Mouse (Mus musculus): ENCODE data around the gene Mtch1. TPM values are rescaled to one million over a fixed set of nuclear protein-coding genes. Genes with fewer than 3 reads are reported as not detected.

The Mtch1 gene
- polyA plus RNA-seq, 1 experiment = 464 TPM

GRCm38 (mm10) chr17:29337979-29338823 lies 9.5 kb downstream of the Mtch1 start:
- H3ac ChIP-seq (ENCODE audit: control insufficient read depth, insufficient read length, low read depth) = no peak overlapping the region
- H3K36me3 ChIP-seq (ENCODE audit: control insufficient read depth, insufficient read depth) = peaks cover 54% of the 10 kb centered on the region
- H3K79me2 ChIP-seq (ENCODE audit: control insufficient read depth, insufficient read depth) = peaks cover 11% of the 10 kb centered on the region
- TF ChIP-seq FOSL1 (IDR thresholded peaks at IDR 0.05; ENCODE audit: insufficient read depth, low read length, poor library complexity, severe bottlenecking) (no peak), MYOD1 (IDR thresholded peaks at IDR 0.05; ENCODE audit: control insufficient read depth, insufficient read length, low read depth) (no peak), MAX (IDR thresholded peaks at IDR 0.05) (no peak), USF1 (IDR thresholded peaks at IDR 0.05; ENCODE audit: low read depth) (no peak), CTCF (IDR thresholded peaks at IDR 0.05; ENCODE audit: control insufficient read depth, insufficient read depth, insufficient read length) (no peak), CEBPB (IDR thresholded peaks at IDR 0.05; ENCODE audit: low read depth) (no peak), MYOG (IDR thresholded peaks at IDR 0.05; ENCODE audit: control insufficient read depth, extremely low read depth, insufficient read length) (no peak)
- no peaks in the 10 kb centered on the region for H3K27me3 ChIP-seq (ENCODE audit: control insufficient read depth, insufficient read depth, insufficient read length)
- H3K4me3 ChIP-seq (ENCODE audit: insufficient read depth, poor library complexity, severe bottlenecking) = no peak overlapping the region
- H3K79me3 ChIP-seq (ENCODE audit: low read depth) = no peaks in the 10 kb centered on the region

GRCm38 (mm10) chr17:29336266-29336990 lies 11.3 kb downstream of the Mtch1 start:
- H3K36me3 ChIP-seq (ENCODE audit: control insufficient read depth, insufficient read depth) = peaks cover 61% of the 10 kb centered on the region
- no peak for TF ChIP-seq MYOD1 (IDR thresholded peaks at IDR 0.05; ENCODE audit: control insufficient read depth, insufficient read length, low read depth)
- H3K27me3 ChIP-seq (ENCODE audit: control insufficient read depth, insufficient read depth, insufficient read length) = no peaks in the 10 kb centered on the region
- H3K79me3 ChIP-seq (ENCODE audit: low read depth) = no peaks in the 10 kb centered on the region
- H3K79me2 ChIP-seq (ENCODE audit: control insufficient read depth, insufficient read depth) = no peaks in the 10 kb centered on the region
- H3K4me3 ChIP-seq (ENCODE audit: insufficient read depth, poor library complexity, severe bottlenecking) = no peak overlapping the region
- no peak overlapping the region for H3ac ChIP-seq (ENCODE audit: control insufficient read depth, insufficient read length, low read depth)

- Histone ChIP-seq H3K79me2 (ENCODE audit: control insufficient read depth, insufficient read depth) (no peaks in the 10 kb centered on the region), H3K36me3 (ENCODE audit: control insufficient read depth, insufficient read depth) (peaks cover 46% of the 10 kb centered on the region), H3K27me3 (ENCODE audit: control insufficient read depth, insufficient read depth, insufficient read length) (no peaks in the 10 kb centered on the region), H3K4me3 (ENCODE audit: insufficient read depth, poor library complexity, severe bottlenecking) (no peak overlapping the region), H3K79me3 (ENCODE audit: low read depth) (no peaks in the 10 kb centered on the region), H3ac (ENCODE audit: control insufficient read depth, insufficient read length, low read depth) (no peak overlapping the region)
- TF ChIP-seq CTCF (IDR thresholded peaks at IDR 0.05; ENCODE audit: control insufficient read depth, insufficient read depth, insufficient read length) (no peak), USF1 (IDR thresholded peaks at IDR 0.05; ENCODE audit: low read depth) (no peak), CEBPB (IDR thresholded peaks at IDR 0.05; ENCODE audit: low read depth) (no peak), MYOG (IDR thresholded peaks at IDR 0.05; ENCODE audit: control insufficient read depth, extremely low read depth, insufficient read length) (no peak), MAX (IDR thresholded peaks at IDR 0.05) (no peak), MYOD1 (IDR thresholded peaks at IDR 0.05; ENCODE audit: control insufficient read depth, insufficient read length, low read depth) (no peak), FOSL1 (IDR thresholded peaks at IDR 0.05; ENCODE audit: insufficient read depth, low read length, poor library complexity, severe bottlenecking) (no peak)
These were observed 15.5 kb downstream of the Mtch1 start for GRCm38 (mm10) chr17:29332186-29332685.

DNA sequence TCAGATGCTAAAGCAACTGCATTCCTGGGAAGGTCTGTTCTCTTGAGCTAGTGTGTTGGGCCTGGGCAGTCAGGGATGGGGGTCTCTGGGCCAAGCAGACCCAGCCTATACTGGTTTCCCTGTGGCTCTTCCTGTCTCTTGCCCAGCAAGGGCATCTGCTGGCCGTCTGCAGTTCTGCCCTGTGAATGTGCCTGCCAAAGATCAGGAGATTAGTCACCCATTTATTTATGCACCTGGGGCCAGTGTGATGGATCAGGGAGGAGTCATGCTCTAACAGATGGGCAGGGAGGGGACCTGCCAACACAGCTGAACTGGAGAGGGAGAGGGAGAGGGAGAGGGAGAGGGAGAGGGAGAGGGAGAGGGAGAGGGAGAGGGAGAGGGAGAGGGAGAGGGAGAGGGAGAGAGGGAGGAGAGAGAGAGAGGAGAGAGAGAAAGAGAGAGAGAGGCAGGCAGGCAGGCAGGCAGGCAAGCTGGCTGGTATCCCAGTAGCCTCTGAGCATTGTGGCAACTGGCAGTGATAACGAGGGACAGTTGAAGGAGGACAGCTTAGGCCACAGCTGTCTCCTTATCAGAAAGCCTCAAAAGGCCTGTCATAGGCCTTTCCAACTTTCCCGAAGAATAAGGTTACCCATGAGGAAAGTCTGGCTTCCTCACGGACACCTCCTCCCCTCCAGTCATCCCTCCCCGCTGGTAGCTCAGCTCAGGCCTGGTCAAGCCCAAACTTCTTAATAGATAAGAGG lies 16.9 kb downstream of the Mtch1 start:
- no peak overlapping the region for H3K4me3 ChIP-seq (ENCODE audit: insufficient read depth, poor library complexity, severe bottlenecking)
- TF ChIP-seq USF1 (IDR thresholded peaks at IDR 0.05; ENCODE audit: low read depth) (no peak), MAX (IDR thresholded peaks at IDR 0.05) (no peak), MYOD1 (IDR thresholded peaks at IDR 0.05; ENCODE audit: control insufficient read depth, insufficient read length, low read depth) (peak; percentile 86), CTCF (IDR thresholded peaks at IDR 0.05; ENCODE audit: control insufficient read depth, insufficient read depth, insufficient read length) (peak; percentile 22)
- no peak overlapping the region for H3ac ChIP-seq (ENCODE audit: control insufficient read depth, insufficient read length, low read depth)
- H3K79me3 ChIP-seq (ENCODE audit: low read depth) = no peaks in the 10 kb centered on the region
- H3K27me3 ChIP-seq (ENCODE audit: control insufficient read depth, insufficient read depth, insufficient read length) = no peaks in the 10 kb centered on the region
- peaks cover 36% of the 10 kb centered on the region for H3K36me3 ChIP-seq (ENCODE audit: control insufficient read depth, insufficient read depth)
- no peaks in the 10 kb centered on the region for H3K79me2 ChIP-seq (ENCODE audit: control insufficient read depth, insufficient read depth)

DNA sequence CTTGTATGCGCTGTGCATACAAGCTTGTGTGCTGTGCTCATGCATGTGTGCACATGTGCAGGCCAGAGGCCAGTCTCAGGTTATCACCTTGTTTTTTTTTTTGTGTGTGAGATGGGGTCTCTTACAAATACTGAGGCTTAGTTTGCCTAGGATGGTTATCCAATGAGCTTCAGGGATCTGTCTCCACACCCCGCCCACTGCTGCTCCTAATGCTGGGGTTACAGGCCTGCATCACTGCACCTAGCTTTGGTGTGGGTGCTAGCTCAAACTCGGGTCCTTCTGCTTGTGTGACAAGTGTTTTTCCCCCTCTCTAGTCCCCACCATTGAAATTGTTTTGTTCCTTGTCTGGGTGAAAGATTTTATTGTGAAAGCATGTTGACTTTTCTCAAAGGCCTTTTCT lies 17.5 kb downstream of the Mtch1 start:
- no peaks in the 10 kb centered on the region for H3K79me2 ChIP-seq (ENCODE audit: control insufficient read depth, insufficient read depth)
- TF ChIP-seq USF1 (IDR thresholded peaks at IDR 0.05; ENCODE audit: low read depth) = no peak
- no peak for TF ChIP-seq MAX (IDR thresholded peaks at IDR 0.05)
- TF ChIP-seq MYOG (IDR thresholded peaks at IDR 0.05; ENCODE audit: control insufficient read depth, extremely low read depth, insufficient read length) = no peak
- TF ChIP-seq FOSL1 (IDR thresholded peaks at IDR 0.05; ENCODE audit: insufficient read depth, low read length, poor library complexity, severe bottlenecking) = no peak
- no peak for TF ChIP-seq CTCF (IDR thresholded peaks at IDR 0.05; ENCODE audit: control insufficient read depth, insufficient read depth, insufficient read length)
- TF ChIP-seq MYOD1 (IDR thresholded peaks at IDR 0.05; ENCODE audit: control insufficient read depth, insufficient read length, low read depth) = no peak
- TF ChIP-seq CEBPB (IDR thresholded peaks at IDR 0.05; ENCODE audit: low read depth) = no peak
- H3K27me3 ChIP-seq (ENCODE audit: control insufficient read depth, insufficient read depth, insufficient read length) = no peaks in the 10 kb centered on the region
- no peak overlapping the region for H3ac ChIP-seq (ENCODE audit: control insufficient read depth, insufficient read length, low read depth)
- no peaks in the 10 kb centered on the region for H3K79me3 ChIP-seq (ENCODE audit: low read depth)
- H3K36me3 ChIP-seq (ENCODE audit: control insufficient read depth, insufficient read depth) = peaks cover 30% of the 10 kb centered on the region
- no peak overlapping the region for H3K4me3 ChIP-seq (ENCODE audit: insufficient read depth, poor library complexity, severe bottlenecking)
